Mouse (Mus musculus): Measurements from ENCODE around the gene Mrgpra4. TPM values are rescaled to one million over a fixed set of nuclear protein-coding genes. Genes with fewer than 3 reads are reported as not detected.

The Mrgpra4 gene
- polyA plus RNA-seq (2014; fragmentation: Nextera tagmentation; extraction: Ambion mirVana), result not detected in 2 replicates

DNA sequence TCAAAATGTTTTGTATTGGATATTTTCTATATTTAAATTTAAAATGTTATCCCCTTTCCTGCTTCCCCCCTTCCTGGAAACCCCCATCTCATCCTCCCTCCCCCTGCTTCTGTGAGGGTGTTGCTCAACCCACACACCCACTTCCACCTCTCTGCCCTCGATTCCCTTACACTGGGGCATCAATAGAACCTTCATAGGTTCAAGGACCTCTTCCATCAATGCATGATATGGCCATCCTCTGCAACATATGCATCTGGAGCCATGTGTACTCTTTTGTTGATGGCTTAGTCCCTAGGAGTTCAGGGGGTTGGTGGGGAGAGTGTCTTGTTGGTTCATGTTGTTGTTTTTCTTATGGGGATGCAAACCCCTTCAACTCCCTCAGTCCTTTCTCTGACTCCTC is at the start of gene Mrgpra4:
Gene Mrgpra4 (minus strand): TSS at position 101 of the 400 bp plus-strand sequence.
- WGBS (ENCODE audit: insufficient replicate concordance), result 68% methylated on average over 1 of the region's 1 CpGs
- H3K4me3 ChIP-seq (ENCODE audit: low read depth, low read length), result no peak within 1 kb of the TSS
- no peak for ATAC-seq (replicated peaks; ENCODE audit: insufficient number of reproducible peaks, low FRiP score, low TSS enrichment)
- H3K9me3 ChIP-seq (replicated peaks; ENCODE audit: control insufficient read depth, low read length), result no peaks in the 10 kb centered on the region
- H3K27ac ChIP-seq (ENCODE audit: low read depth, low read length), result no peak within 1 kb of the TSS
- H3K4me2 ChIP-seq, result no peak within 1 kb of the TSS
- no peaks in the 10 kb centered on the region for H3K27me3 ChIP-seq (ENCODE audit: control insufficient read depth, insufficient read depth, low read length)
- no peaks in the 10 kb centered on the region for H3K36me3 ChIP-seq (ENCODE audit: control insufficient read depth, insufficient read depth, low read length)
- H3K9ac ChIP-seq (ENCODE audit: low read depth, low read length), result no peak within 1 kb of the TSS
- H3K4me1 ChIP-seq (ENCODE audit: control insufficient read depth, insufficient read depth, low read length), result no peaks in the 10 kb centered on the region

- H3K4me3 ChIP-seq (ENCODE audit: low read depth, low read length), result no peak within 1 kb of the TSS
- 62% methylated on average over 3 of the region's 3 CpGs for WGBS (ENCODE audit: insufficient replicate concordance)
- no peak within 1 kb of the TSS for H3K9ac ChIP-seq (ENCODE audit: low read depth, low read length)
- H3K36me3 ChIP-seq (ENCODE audit: control insufficient read depth, insufficient read depth, low read length), result no peaks in the 10 kb centered on the region
- H3K4me2 ChIP-seq, result no peak within 1 kb of the TSS
- H3K27me3 ChIP-seq (ENCODE audit: control insufficient read depth, insufficient read depth, low read length), result no peaks in the 10 kb centered on the region
- H3K4me1 ChIP-seq (ENCODE audit: control insufficient read depth, insufficient read depth, low read length), result no peaks in the 10 kb centered on the region
- no peaks in the 10 kb centered on the region for H3K9me3 ChIP-seq (replicated peaks; ENCODE audit: control insufficient read depth, low read length)
- H3K27ac ChIP-seq (ENCODE audit: low read depth, low read length), result no peak within 1 kb of the TSS
- ATAC-seq (replicated peaks; ENCODE audit: insufficient number of reproducible peaks, low FRiP score, low TSS enrichment), result no peak
Measured at GRCm38 (mm10) chr7:48027497-48027896, 45.6 kb upstream of the Mrgpra4 start, which contains the start of gene Mrgprx1. Gene Mrgprx1 (minus strand): TSS chr7:48027597.

GRCm38 (mm10) chr7:48017874-48018273 is 36.0 kb upstream of the Mrgpra4 start:
- H3K9ac ChIP-seq (ENCODE audit: low read depth, low read length), result no peak overlapping the region
- no peaks in the 10 kb centered on the region for H3K27me3 ChIP-seq (ENCODE audit: control insufficient read depth, insufficient read depth, low read length)
- ATAC-seq (replicated peaks; ENCODE audit: insufficient number of reproducible peaks, low FRiP score, low TSS enrichment), result no peak
- no peaks in the 10 kb centered on the region for H3K36me3 ChIP-seq (ENCODE audit: control insufficient read depth, insufficient read depth, low read length)
- 47% methylated on average over 2 of the region's 2 CpGs for WGBS (ENCODE audit: insufficient replicate concordance)
- no peak overlapping the region for H3K27ac ChIP-seq (ENCODE audit: low read depth, low read length)
- no peaks in the 10 kb centered on the region for H3K9me3 ChIP-seq (replicated peaks; ENCODE audit: control insufficient read depth, low read length)
- no peak overlapping the region for H3K4me2 ChIP-seq
- no peak overlapping the region for H3K4me3 ChIP-seq (ENCODE audit: low read depth, low read length)
- H3K4me1 ChIP-seq (ENCODE audit: control insufficient read depth, insufficient read depth, low read length), result no peaks in the 10 kb centered on the region

DNA sequence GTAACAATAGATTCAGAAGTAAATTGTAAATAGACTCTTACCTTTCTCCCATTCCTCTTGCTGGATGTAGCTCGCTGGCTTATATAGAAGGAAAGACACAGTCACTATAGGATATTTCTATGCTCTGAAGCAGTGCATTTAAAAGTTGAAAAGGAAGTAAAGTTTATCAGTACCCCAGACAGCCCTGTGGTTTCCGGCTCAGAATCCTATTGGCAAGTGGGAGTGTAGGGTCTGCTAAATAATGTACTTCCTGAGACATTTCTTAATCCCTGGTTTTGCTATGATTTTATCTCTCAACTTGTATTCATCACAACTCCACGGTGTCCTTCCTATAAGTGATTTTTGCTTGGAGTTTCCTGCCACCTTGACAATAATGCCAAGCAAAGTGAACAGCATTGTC is 13.8 kb upstream of the Mrgpra4 start:
- H3K9me3 ChIP-seq (replicated peaks; ENCODE audit: control insufficient read depth, low read length), result no peaks in the 10 kb centered on the region
- 66% methylated on average over 3 of the region's 3 CpGs for WGBS (ENCODE audit: insufficient replicate concordance)
- ATAC-seq (replicated peaks; ENCODE audit: insufficient number of reproducible peaks, low FRiP score, low TSS enrichment), result no peak

DNA sequence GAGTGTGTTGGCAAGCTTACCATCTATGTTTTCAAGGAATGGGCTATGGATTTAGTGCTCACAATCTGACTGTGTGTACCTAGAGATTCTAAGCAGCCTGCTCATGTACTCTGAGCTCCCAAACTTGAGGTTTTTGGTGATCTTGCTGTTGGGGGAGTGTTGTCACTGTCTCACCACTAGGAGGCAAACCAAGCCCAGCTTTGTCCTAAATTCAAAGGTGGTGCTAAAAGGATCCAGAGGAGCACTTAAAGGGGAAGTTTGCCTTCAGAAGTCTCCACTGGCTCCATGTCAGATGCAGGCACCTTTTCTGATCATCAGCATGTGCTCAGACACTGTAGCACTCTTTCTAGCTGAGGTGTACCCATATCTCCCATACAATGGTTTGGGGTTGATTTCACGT is 4.9 kb upstream of the Mrgpra4 start:
- no peak overlapping the region for H3K27ac ChIP-seq (ENCODE audit: low read depth, low read length)
- H3K4me2 ChIP-seq, result no peak overlapping the region
- WGBS (ENCODE audit: insufficient replicate concordance), result 53% methylated on average over 1 of the region's 1 CpGs
- no peaks in the 10 kb centered on the region for H3K4me1 ChIP-seq (ENCODE audit: control insufficient read depth, insufficient read depth, low read length)
- ATAC-seq (replicated peaks; ENCODE audit: insufficient number of reproducible peaks, low FRiP score, low TSS enrichment), result no peak
- no peaks in the 10 kb centered on the region for H3K9me3 ChIP-seq (replicated peaks; ENCODE audit: control insufficient read depth, low read length)
- no peak overlapping the region for H3K9ac ChIP-seq (ENCODE audit: low read depth, low read length)
- H3K4me3 ChIP-seq (ENCODE audit: low read depth, low read length), result no peak overlapping the region
- H3K27me3 ChIP-seq (ENCODE audit: control insufficient read depth, insufficient read depth, low read length), result no peaks in the 10 kb centered on the region
- H3K36me3 ChIP-seq (ENCODE audit: control insufficient read depth, insufficient read depth, low read length), result no peaks in the 10 kb centered on the region

More for the DNA sequence above, 13.8 kb upstream of the Mrgpra4 start:
- Histone ChIP-seq H3K4me1 (ENCODE audit: control insufficient read depth, insufficient read depth, low read length) (no peaks in the 10 kb centered on the region), H3K4me2 (no peak overlapping the region), H3K9ac (ENCODE audit: low read depth, low read length) (no peak overlapping the region), H3K36me3 (ENCODE audit: control insufficient read depth, insufficient read depth, low read length) (no peaks in the 10 kb centered on the region), H3K4me3 (ENCODE audit: low read depth, low read length) (no peak overlapping the region), H3K27ac (ENCODE audit: low read depth, low read length) (no peak overlapping the region), H3K27me3 (ENCODE audit: control insufficient read depth, insufficient read depth, low read length) (no peaks in the 10 kb centered on the region)

Other genes with a start within 250 kb of the Mrgpra4 start
- gene Mrgprx1, start 45.5 kb upstream of the Mrgpra4 start, polyA plus RNA-seq (2014; fragmentation: Nextera tagmentation; extraction: Ambion mirVana), result not detected in 2 replicates
- not detected in 2 replicates for gene Mrgprb5, start 186.9 kb upstream of the Mrgpra4 start, polyA plus RNA-seq (2014; fragmentation: Nextera tagmentation; extraction: Ambion mirVana)
- not detected in 2 replicates for gene Mrgprb4, start 217.2 kb upstream of the Mrgpra4 start, polyA plus RNA-seq (2014; fragmentation: Nextera tagmentation; extraction: Ambion mirVana)